Mouse (Mus musculus): Measurements from ENCODE around the gene Sync.

Gene Sync

DNA sequence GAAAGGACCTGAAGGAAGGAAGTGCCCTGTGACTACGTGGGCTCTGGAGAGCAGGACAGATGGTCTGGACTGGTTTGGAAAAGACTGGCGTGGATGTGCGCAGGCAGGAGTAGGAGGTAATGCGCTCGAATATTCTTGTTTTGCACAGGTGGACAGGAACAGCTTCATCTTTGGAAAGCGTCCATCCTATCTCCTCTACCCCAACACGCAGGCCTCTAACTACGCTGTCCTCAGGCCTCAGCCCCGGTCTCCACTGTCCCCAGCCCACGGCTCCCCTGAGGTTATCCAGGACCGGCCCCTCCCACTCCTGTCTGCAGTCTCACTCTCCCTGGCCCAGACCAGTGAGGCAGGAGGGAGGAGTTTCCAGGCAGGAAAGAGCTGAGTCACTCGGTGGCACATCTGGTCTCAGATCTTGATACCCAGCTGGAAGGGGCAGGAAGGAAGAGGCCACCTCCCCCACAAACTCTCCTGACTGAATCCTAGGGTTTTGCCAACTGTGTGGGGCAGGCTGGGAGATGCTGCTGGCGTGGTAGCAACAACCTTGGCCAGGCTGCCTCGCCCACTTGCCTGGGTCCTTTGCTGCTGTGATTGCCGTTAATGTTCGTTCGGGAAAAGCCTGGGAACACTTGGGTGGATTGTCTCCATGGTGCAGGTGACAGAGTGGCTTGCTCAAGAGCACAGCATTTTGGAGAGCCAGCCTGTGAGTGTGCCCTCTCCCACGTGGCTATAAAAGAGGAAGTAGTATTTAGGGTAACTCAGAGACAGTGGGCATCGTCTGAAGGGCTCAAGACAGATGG lies 24.0 kb upstream of the Sync start:
- peak; percentile 57 to 68 for DNase-seq

DNA sequence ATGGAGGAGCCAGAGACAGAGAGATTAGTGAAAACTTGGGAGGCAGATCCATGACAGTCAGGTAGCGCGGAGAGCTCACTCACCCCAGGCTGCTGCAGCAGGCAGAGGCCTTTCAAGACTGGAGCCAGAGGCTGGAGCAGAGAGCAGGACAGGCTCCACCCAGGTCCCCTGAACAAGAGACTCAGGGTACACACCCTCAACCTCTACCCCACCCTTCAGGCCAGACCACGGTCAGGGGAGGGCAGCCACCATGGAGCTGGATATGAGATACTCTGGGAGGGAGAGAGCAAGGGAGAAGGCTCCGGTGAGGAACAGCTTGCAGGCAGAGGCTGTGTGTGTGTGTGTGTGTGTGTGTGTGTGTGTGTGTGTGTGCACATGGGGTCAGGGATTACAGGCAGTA lies 21.2 kb upstream of the Sync start:
- DNase-seq, result no peak

DNA sequence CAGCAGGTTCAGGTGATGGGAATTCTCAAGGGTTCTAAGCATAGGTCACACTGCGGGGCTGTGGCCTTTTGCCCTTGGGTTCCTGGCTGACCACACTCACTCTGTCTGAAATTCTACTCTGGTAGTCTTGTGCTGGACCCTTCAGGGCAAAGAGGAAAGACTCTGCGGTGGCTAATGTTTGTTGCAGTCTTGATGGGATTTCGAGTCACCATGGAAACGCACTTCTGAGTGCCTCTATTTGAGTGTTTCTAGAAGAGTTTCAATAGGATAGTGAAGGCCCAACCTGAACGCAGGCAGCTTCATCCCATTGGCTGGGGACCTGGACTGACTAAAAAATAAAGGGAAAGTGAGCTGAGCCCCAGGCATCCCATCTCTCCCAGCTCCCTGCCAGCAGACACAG lies 20.6 kb upstream of the Sync start:
- no peak for DNase-seq

DNA sequence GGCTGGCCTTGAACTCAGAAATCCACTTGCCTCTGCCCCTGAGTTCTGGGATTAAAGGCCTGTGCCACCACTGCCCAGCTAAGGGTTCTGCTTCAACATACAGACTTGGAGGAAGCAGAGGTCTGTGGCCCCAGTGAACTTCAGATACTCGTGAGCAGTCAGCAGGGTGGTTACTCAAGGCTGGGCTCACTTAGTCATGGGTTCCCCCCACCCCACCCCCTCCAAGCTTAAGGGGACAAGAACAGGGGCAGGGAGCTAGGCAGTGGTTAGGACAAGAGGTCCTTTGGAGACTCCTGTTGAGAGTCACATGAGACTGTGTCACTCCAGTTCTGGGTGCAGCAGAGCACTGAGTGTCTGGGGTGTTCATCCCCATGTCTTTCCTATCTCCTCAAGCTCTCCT lies 18.7 kb upstream of the Sync start:
- DNase-seq, result no peak

DNA sequence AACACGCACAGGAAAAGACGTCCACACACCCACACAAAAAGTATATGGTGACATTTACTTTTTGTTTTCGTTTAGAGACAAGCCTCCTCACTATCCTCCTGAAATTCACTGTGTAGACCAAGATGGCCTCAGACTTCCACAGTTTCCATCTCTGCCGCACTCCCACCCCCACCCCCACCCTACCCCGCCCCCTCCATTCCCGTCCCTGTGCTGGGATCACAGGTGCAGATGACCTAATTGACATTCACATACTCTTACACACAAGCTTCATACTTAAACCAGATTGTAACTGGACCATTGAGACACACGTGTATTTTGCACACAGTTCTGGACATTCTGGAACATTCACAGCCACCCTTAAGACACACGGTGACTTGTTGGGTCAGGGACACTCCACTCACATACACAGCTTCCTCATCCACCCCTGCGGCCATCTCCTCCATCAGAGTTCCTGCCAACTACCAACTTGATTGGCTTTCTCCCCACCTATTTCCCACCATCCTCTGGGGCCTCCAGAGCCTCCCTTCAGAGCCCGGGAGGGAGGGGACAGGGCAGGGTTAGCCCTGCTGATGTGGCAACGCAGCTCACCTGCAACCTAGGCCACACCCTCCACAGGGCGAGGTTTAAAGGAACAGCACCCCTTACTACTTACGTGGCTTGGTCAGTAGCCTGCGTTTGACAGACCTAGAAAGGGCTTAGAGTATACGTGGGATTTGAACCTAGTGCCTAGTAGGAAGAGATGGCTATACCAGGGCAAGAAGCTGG lies 15.2 kb upstream of the Sync start:
- peak in 1 of 2 experiments; percentile 34 for DNase-seq

DNA sequence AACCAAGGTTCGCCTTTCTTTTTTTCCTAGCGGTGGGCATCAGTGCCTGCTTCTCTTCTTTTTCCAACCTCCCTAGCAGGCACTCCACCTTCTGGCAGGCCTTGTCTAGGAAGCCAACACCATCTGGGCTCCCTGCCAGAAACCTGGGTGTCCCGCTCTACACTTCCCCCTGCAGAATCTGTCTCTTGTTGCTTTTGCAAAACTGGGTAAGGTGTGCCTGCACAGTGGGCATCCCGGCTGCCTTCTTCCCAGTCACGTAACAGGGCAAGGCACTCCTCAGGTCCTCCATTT lies 14.7 kb upstream of the Sync start:
- peak; percentile 96 for DNase-seq

DNA sequence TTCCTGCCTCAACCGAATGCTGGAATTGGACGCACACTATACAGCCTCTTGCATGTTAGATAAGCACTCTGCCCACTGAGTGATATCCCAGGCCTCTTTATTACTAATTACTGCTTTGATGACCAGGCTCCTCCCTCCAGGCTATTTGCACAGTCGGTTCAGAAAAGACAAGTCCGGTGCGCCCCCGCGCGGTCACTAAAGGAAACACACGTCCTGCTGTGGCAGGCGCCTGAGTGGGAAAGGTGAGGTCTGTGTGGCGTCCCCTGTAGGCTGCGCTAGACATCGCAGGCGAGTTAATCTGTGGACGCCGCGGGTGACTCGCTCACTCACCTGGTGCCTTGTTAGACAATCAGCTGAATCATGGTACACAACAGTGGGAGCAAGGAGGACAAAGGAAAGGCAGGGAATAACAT lies 11.0 kb upstream of the Sync start:
- DNase-seq, result peak; percentile 99

DNA sequence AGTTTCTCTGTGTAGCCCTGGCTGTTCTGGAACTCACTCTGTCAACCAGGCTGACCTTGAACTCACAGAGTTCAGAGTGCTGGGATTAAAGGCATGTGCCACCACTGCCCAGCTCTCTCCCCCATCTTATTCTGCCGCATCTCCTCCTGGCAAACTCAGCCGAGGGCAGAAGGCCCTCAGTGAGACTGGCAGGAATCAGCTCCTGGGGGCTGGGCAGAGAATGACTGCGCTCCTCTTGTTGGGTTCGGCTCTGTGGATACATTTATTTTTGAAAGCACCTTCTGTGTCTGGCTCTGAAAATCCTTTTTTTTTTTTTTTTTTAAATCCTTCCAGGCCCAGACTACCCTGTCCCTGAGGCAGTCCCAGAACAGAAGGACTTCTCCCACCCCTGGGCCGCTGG lies 4.6 kb upstream of the Sync start:
- DNase-seq, result peak; percentile 75 to 80

DNA sequence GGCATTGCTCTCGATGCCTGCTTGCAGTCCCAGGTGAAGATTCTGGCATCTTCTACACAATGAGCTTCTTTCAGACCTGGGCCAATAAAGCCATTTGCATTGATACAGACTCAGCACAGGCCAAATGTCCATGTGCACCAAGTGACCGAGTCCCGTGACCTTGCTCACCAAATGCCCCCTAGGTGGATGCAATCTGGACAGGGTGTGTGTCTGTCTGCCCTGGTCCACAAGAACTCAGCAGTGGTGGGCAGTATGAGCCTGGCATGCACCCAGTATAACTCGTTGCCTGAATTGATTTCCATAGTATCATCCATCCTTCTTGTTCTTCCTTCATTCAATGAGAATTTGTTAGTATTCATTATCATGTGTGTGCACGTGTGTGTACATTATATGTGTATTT lies 4.2 kb upstream of the Sync start:
- DNase-seq, result peak; percentile 82 to 91

DNA sequence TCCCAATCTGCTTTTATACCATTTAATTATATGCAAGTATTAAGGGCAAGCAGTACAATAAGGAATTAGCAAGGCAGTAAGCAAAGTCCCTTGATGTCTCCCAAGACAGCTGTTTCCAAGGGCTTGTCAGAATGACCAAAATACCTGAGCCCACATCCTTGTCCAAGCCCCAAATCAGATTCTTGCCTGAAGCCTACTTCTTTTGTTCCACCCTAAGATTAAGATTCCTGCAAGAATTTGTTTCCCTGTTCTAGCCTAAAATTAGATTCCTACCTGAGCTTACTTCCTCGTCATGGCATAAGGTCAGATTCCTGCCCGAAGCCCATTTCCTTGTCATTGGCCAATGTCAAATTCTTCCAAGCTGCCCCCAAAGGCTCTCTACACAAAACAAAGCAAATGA lies 2.7 kb upstream of the Sync start:
- DNase-seq, result no peak

DNA sequence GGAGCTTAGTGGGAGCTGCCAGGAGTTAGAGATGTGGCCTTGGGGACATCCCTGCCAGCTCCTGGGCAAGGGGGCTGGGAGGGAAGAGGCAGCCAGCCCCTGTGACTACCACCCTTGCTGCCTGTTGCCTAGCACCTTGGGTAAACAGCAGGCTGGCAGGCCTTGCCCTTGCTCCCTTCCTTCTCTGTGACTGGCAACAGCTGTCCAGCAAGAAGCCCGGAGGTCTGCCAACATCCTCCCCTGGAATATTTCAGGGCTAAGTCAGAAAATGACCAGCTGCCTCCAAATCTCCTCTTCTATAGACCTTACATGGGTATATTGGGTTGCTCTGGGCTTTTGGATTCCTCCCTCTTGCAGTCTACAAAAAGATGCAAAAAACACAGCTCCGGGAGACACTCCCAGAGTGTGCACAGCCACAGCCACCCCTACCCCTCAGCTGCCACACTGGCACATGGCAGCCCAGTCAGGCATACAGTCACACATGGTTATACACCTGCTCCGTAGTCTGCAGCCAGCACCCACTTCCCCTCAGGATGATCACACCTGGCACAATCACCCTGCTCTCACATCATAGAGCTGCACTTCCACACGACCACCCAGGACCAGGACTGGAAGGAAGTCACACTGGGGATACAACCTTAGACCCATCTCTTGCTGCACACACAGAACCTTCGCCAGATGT lies 1.3 kb upstream of the Sync start:
- DNase-seq, result peak; percentile 65

DNA sequence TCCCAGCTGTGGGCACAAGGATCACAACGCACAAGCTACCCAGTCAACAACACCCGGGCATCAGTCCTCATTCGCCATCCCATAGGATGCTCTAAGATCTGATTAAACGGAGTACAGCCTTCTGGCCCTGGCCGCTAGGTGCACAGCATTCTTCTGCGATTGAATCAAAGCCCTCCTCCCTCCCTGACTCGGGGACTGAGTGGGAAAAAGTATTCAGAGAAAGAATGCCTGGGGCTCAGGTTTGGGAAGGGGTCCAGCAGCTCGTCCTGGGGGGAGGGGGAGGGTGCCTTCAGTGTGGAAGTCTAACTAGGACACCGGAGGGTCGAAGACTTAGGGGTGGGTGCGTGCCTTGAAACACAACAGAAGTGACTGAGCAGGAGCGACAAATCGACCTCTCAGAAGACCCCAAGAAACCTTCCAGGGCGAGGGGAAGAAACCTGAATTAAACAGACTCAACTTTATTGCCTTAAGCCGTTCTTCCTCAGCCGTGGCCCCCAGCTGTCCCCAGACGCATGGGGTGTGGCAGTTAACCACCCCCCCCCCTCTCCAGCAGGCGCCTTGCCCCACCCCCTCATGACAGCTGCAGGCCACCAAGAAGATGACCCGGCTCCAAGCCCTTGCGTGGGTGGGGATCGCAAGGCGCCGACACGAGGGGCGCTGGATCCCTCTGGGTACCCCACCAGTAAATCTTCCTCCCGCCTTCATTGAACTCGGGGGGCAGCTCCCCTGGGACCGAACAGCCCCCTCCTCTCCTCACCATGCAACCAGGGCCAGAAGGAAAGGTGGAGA lies 540 bp upstream of the Sync start:
- peak; percentile 68 to 70 for DNase-seq

DNA sequence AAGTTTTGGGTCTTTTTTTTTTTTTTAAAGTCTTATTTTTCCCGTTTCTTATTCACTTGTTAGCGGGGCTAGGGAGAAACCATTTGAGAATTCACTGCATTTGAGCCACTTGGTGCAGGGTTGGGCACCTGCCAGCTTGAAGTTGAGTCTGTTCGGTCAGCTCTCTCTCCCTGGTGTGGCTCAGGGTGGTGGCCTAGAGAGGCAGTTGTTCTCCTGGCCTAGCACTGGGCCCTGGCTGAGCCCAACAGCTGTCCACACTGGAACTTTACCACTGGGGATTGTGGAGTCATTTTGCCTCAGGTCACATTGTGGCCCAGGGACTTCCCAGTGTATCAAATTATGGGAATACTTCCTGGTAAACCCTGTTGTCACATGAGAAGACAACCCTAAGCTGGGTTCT lies 650 bp downstream of the Sync start:
- DNase-seq, result peak; percentile 55 to 59

DNA sequence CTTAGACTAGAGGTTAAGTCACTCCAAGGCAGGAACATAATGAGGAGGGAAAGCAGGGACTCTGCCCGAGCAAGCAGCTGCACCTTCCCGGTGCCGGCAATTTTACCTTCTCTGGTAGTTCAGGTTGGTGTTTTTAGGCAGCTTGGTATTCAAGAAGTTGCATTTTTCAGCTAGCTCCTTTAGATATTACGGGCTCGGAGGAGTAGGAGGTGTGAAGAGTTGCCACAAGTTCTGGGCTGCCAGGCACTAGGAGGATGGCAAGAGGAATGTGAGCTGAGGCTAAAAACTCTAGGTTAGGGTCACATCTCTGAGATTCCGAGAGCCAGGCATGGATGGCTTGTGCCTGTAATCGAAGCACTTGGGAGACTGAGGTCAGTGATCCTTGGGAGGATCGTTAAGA lies 2.3 kb downstream of the Sync start:
- no peak for DNase-seq

DNA sequence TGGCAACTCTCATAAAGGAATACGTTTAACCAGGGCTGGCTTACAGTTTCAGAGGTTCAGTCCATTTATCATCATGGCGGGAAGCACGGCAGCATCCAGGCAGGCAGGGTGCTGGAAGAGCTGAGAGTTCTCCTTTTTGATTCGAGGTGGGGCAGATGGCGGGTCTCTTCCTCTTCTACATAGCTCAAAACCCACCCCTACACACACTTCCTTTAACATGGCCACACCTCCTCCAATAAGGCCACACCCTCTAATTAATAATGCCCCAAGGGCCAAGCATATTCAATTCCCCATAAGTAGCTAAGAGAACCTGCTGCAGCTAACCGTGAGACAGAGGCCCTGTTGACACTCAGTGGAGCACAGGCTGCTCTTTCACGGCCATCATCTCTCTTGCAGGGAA lies 5.4 kb downstream of the Sync start:
- DNase-seq, result no peak

DNA sequence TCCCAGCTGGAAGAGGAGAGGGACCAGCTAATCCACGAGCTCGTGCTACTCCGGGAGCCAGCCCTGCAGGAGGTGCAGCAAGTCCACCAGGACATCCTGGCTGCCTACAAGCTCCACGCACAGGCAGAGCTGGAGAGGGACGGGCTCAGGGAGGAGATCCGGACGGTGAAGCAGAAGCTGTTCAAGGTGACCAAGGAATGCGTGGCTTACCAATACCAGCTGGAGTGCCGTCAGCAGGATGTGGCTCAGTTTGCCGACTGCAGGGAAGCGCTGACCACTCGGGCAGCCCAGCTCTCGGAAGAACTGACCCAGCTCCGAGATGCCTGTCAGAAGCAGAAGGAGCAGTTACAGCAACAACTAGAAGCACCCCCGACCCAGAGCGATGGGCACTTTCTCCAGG lies 6.3 kb downstream of the Sync start:
- DNase-seq, result no peak

DNA sequence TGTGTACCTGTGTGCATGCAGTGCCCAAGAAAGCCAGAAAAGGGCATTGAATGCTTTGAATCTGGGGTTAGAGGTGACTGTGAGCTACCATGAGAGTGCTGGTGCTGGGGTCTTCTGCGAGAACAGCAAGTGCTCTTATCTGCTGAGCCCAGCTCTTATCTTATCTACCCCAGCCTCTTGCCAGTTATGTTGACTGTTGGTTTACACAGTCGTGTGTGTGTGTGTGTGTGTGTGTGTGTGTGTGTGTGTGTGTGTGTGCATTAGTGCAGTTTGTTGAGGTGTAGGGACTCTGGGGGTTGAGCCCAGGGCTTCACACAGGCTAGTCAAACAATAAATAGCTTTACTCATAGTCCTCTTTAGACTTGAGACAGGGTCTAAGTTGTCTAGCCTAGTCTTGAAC lies 7.8 kb downstream of the Sync start:
- no peak for DNase-seq

DNA sequence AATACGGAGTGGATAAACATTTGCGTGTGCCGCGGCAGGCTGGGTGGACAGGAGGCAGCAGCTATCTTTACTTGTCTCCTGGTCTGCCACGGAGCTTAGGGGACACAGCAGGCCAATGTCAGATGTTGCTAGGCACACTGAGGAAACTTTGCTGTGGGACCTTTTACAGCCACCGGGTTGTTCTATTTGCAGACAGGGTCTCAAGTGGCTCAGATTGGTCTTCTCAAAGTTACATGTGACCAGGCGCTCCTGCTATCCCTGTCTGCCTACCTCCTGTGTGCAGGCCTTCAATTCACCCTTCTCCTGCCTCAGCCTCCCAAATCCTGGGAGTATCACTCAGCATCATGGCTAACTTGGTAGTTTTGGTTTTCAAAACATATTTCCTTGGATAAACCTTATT lies 8.6 kb downstream of the Sync start:
- DNase-seq, result no peak

DNA sequence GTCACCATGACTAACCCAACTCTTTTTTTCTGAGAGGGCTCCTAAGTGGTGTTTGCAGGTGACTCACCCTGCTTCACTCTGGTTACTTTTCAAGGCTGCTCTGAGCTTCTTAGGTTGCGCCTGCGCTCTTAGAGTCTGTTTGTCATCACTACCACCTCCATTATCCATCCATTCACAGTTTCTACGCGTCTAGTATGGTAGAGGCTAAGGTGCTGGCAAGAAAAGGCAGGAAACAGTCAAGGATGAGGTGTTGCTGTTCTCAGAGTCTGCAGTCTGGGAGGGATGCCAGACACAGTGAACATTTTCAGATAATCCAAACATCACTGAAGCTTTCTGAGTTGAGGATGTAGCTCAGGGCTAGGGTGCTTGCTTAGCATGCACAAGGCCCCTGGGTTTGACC lies 10.3 kb downstream of the Sync start:
- no peak for DNase-seq

DNA sequence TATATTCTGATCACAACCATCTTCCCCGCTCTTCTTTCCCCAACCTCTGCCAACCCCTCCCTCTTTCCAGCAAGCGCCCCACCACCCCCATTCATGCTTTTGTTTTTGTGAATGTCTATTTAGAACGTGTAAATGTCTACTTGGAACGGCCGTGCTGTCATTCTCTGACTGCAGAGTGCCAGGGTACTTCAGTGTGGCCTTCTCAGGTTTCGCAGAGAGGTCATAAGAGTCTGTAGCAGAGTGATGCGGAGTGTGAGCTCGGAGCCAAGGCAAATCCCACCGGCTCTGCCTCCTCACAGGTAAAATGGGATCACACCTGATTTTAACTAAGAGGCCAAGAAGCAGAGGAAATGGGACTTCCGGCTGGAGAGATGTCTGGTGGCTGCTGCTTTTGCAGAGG lies 11.7 kb downstream of the Sync start:
- DNase-seq, result no peak

DNA sequence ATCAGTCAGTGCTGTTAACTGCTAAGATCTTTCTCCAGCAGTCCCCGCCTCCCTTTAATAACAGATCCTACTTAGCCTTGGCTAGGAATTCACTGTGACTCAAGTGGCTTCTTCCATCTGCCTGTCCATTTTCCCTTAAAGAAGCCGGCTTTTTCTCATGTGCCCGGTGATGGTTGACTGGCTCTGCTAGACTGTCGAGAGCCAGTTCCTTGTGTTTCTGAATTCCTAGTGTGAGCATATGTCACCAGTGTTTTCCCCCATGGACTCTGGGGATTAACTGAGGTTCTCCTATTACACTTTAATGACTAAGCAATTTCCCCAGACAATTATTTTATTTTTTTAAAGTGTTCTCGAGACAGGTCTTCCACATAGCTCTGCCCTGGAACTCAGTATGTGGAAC lies 16.0 kb downstream of the Sync start:
- DNase-seq, result peak in 1 of 2 experiments; percentile 27

DNA sequence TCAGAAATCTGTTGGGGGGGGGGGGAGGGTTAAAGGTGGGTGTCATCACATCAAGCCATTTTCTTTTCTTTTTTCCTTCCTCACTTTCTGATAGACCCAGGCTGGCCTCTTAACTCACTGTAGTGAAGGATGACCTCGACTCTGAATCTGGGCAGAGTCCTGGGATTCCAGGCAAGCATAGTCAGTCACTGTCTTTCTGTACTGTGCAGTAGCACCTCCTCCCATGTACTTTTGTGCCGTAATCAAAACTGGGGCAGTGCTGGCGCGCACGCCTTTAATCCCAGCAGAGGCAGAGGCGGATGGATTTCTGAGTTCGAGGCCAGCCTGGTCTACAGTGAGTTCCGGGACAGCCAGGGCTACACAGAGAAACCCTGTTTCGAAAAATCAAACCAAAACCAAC lies 16.4 kb downstream of the Sync start:
- DNase-seq, result no peak

DNA sequence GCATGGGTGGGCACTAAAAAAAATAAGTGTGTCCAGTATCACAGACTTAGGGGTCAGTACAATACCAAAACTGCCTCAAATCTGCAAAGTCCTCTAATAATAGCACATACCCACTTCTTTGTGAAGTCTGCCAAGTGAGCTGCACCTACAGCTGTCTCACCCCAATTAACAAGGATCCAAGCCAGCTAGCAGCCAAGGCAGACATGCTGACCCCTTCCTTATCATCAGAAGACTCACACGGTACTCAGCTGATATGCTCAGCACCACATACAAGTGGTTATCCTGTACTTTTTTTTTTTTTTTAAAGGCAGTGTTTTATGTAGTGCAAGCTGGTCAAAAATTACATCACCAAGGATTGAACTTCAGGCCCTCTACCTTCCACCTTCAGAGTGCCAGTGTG lies 16.9 kb downstream of the Sync start:
- no peak for DNase-seq

Measured in cerebellum, postnatal 10 days (tissue).